Mouse (Mus musculus) heart, postnatal 0 days (tissue): ENCODE results near the gene Camta1.

Source experiments
- CTCF ChIP-seq: IDR thresholded peaks from 2 replicates; pipeline ENCODE4 v1.5.1; 2016; ENCODE audit warnings: antibody characterized with exemption, control low read depth, low read depth
- EP300 ChIP-seq: IDR thresholded peaks from 2 replicates; pipeline ENCODE4 v1.6.1; 2016; ENCODE audit warnings: antibody characterized with exemption, low read depth

GRCm38 (mm10) chr4:150914290-150914733 lies 947.4 kb downstream of the Camta1 start, which contains the start of the genes Park7 and Tnfrsf9:
- TF ChIP-seq CTCF (peak; percentile 68), EP300 (no peak)
